Comparison of ENCODE assay signal across 8 mouse cellular contexts in genomic region chr8:4192807-4193587, GRCm38 (mm10). TPM values are rescaled to one million over a fixed set of nuclear protein-coding genes. Genes with fewer than 3 reads are reported as not detected.
DNase-seq lines count a peak whose midpoint lies in the region; ATAC-seq and TF ChIP-seq lines count a peak whose summit lies in the region.

No protein-coding gene starts in this region.

- peak; percentile 7 for DNase-seq in Patski (ENCODE audit: low read depth, low spot score)
- peak; percentile 94 to 98 for DNase-seq in cerebellum, postnatal 14 days
- DNase-seq in frontal cortex, postnatal 25 days (ENCODE audit: low spot score in 2 of 2), result peak; percentile 89 to 90
- peak; percentile 90 to 92 for DNase-seq in layer of hippocampus, postnatal 14 days (ENCODE audit: low spot score in 2 of 2)
- DNase-seq in lung, postnatal 10 days, result peak; percentile 92
- DNase-seq in ovary, postnatal 14 days (ENCODE audit: low spot score), result peak; percentile 87
- peak; percentile 77 to 90 for DNase-seq in thymus, postnatal 10 days (ENCODE audit: low spot score in 2 of 2)

- peaks cover 79% of the 10 kb centered on the region for H3K36me3 ChIP-seq in hindbrain, embryonic 13.5 days

- H3K4me2 ChIP-seq in hindbrain, embryonic 13.5 days, result peak overlapping the region; percentile 4; the same call in 1 of the 2 replicates

- H3K4me3 ChIP-seq in hindbrain, embryonic 13.5 days, result no peak overlapping the region

- peak overlapping the region; percentile 82 for H3K27ac ChIP-seq in hindbrain, embryonic 13.5 days

- 2% methylated on average over 18 of the region's 18 CpGs for WGBS in hindbrain, embryonic 13.5 days

- peak; percentile 94 for ATAC-seq in Patski
- ATAC-seq in hindbrain, embryonic 13.5 days (ENCODE audit: low FRiP score), result peak; percentile 78

- peaks cover 29% of the 10 kb centered on the region for H3K4me1 ChIP-seq in hindbrain, embryonic 13.5 days (replicated peaks)

- CTCF ChIA-PET in Patski (lab: Charles Lee), result interaction anchor here (0.6 to 3.0 kb wide), 16 partner anchors 9 to 401 kb away, joined by 3 to 12 read pairs (median 4); partner anchors contain the start of gene Snapc2

- H3K27me3 ChIP-seq in Patski, result no peaks in the 10 kb centered on the region
- H3K27me3 ChIP-seq in hindbrain, embryonic 13.5 days, result no peaks in the 10 kb centered on the region

- POLR2A ChIA-PET in Patski (lab: Charles Lee), result interaction anchor here (0.8 to 1.5 kb wide), 2 partner anchors 60 to 66 kb away, joined by 3 read pairs; partner anchors contain the start of genes Ctxn1 and Snapc2

- 0 out of 2 replicates have a peak overlapping the region, but pooled peaks have one; percentile 31 for H3K9ac ChIP-seq in hindbrain, embryonic 13.5 days

- H3K9me3 ChIP-seq in hindbrain, embryonic 13.5 days, result no peaks in the 10 kb centered on the region

- peak; percentile 98 for TF ChIP-seq CTCF in Patski (IDR thresholded peaks at IDR 0.05)

- in situ Hi-C loops in Patski (cut with MboI; ENCODE audit: low pct_unique_long_range_greater_than_20kb), result loop anchor here (10.0 kb wide), 1 partner anchor 182 kb away; no protein-coding TSS in a partner anchor

RNA-seq across cellular contexts. Expression of gene Prr36, which starts 24.3 kb away (rescaled TPM):
- 0.12 TPM for polyA plus RNA-seq in Patski (2021)
- 40.2 and 47.7 TPM in 2 replicates for polyA plus RNA-seq in hindbrain, embryonic 13.5 days (2015; fragmentation: Nextera tagmentation; extraction: Ambion mirVana)
- total RNA-seq in layer of hippocampus, postnatal 14 days (2021), result 10 to 100 TPM; 44.3 to 50.3 TPM

RNA-seq across cellular contexts. Expression of gene Evi5l, which starts 26.6 kb away (rescaled TPM):
- polyA plus RNA-seq in Patski (2021), result 27.6 TPM
- polyA plus RNA-seq in hindbrain, embryonic 13.5 days (2015; fragmentation: Nextera tagmentation; extraction: Ambion mirVana), result 93.5 and 93.7 TPM in 2 replicates
- total RNA-seq in layer of hippocampus, postnatal 14 days (2021), result 100 to 1,000 TPM; 110 to 121 TPM

RNA-seq across cellular contexts. Expression of gene Lrrc8e, which starts 33.6 kb away (rescaled TPM):
- polyA plus RNA-seq in Patski (2021), result 2.4 TPM
- not detected in 2 replicates for polyA plus RNA-seq in hindbrain, embryonic 13.5 days (2015; fragmentation: Nextera tagmentation; extraction: Ambion mirVana)
- under 1 TPM in 1 of 2 experiments, not detected in 1; 0.07 TPM for total RNA-seq in layer of hippocampus, postnatal 14 days (2021)

RNA-seq across cellular contexts. Expression of gene Map2k7, which starts 45.5 kb away (rescaled TPM):
- polyA plus RNA-seq in Patski (2021), result 63.2 TPM
- 28.5 and 30.8 TPM in 2 replicates for polyA plus RNA-seq in hindbrain, embryonic 13.5 days (2015; fragmentation: Nextera tagmentation; extraction: Ambion mirVana)
- total RNA-seq in layer of hippocampus, postnatal 14 days (2021), result 10 to 100 TPM; 81.2 to 84.5 TPM

RNA-seq across cellular contexts. Expression of gene Gm49320, which starts 45.7 kb away (rescaled TPM):
- polyA plus RNA-seq in Patski (2021), result not detected
- 1.00 and 1.7 TPM in 2 replicates for polyA plus RNA-seq in hindbrain, embryonic 13.5 days (2015; fragmentation: Nextera tagmentation; extraction: Ambion mirVana)
- total RNA-seq in layer of hippocampus, postnatal 14 days (2021), result under 1 TPM in 1 of 2 experiments, not detected in 1; 0.14 TPM

Comparison
In these comparisons a context has a peak if more than half of its experiments do, and no peak if none do; other contexts are left out.
1. DNase-seq: peak in every context shown above with its lines; median percentile 96 in cerebellum, postnatal 14 days; 92 in lung, postnatal 10 days; 91 in layer of hippocampus, postnatal 14 days; 90 in frontal cortex, postnatal 25 days; 87 in ovary, postnatal 14 days; 84 in thymus, postnatal 10 days; 7 in Patski.
2. RNA of gene Prr36, which starts 24.3 kb away (polyA plus RNA-seq): 40.2 to 47.7 TPM in hindbrain, embryonic 13.5 days; 0.12 TPM in Patski (single experiment); every median in the first group is over 10 times any median in the second.